Mouse (Mus musculus) left cerebral cortex, adult 18-20 months (tissue): ENCODE results near the gene Tmem248. TPM values are rescaled to one million over a fixed set of nuclear protein-coding genes. Genes with fewer than 3 reads are reported as not detected.

Source experiments
- DNase-seq, 2 experiments: peaks; one replicate each; pipeline ENCODE4 v3.0.0; 2021 to 2022; ENCODE audit warnings: low spot score in 2 of 2, mixed read lengths in 1 of 2
- total RNA-seq, 2 experiments: library from RNA; stranded (reverse); gene quantifications; 2 replicates each; pipeline ENCODE4 v1.2.3; 2021

Gene Tmem248
- total RNA-seq, 2 experiments from 2014 or later, result 43.8 to 48.4 TPM

DNA sequence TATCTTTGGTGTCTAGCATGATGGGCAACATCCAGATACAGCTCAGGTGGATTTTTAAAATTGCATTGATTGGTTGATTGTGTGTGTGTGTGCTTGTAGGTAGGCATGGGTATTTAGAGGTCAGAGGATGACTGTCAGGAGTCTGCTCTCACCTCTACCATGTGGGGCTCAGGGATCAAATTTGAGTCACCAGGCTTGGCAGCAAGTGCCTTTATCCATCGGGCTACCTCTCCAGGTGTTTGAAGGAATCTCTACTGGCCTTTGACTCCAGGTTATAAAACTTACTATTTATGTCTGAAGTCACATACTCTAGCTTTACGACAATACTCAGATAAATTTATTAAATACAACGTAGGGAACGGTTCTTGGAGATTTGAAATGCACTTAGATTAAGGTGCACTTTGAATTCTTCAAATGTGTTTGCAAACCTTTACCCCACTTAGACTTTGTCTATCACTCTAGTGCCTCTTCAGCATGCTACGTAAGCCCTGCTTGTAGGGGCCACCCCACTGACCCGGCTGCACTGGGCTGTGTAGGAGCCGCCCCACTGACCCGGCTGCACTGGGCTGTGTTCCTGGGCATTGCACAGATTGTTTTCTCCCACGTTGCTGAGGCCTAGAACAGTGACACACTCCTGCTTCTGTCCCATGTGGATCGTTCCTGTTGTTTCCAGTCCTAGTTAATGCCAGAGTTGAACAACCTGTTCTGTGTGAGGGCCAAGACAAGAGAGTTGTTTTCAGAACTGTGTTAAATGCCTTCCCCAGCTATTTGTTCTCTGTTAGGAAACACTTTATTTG lies 16.4 kb upstream of the Tmem248 start:
- no peak for DNase-seq

- DNase-seq, result no peak
These were observed 12.9 kb upstream of the Tmem248 start for GRCm38 (mm10) chr5:130203948-130204347.

DNA sequence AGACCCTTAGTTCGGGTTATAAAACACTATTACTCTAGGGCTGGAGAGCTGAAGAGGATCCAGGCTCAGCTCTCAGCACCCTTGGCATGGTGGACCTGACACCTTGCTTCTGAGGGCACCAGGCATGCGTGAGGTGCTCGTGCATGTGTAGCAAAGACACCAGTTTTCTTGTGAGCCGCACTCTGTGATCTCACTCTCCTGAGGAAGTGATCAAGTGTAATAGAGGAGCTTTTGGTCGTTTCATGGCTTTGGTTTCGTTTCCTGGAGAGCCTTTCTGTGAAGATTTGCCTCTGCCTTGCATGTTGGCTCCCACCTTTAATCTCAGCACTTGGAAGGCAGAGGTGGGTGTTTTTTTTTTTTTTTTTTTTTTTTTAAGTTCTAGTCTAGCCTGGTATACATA lies 12.3 kb upstream of the Tmem248 start:
- no peak for DNase-seq

- no peak for DNase-seq
These were observed 11.3 kb upstream of the Tmem248 start for GRCm38 (mm10) chr5:130205441-130206023.

DNA sequence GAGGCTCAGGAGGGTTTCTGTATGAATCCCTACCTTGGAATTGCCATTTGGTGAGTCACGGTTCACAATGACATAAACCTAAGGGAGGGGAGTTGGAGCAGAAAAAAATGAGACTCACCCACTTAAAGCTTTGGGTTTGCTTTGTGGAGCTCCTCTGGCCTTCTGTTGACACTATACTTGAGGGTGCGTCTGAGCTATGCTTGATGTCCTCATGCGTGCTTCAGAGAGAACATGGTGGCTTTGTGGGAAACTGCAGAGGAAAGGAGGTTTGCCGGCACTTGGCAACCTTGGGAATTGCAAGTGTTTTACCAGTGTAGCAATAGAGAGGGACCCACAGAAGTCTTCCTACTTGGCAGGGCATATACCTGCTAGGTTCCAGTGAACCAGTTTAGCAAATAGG lies 9.6 kb upstream of the Tmem248 start:
- DNase-seq, result no peak

DNA sequence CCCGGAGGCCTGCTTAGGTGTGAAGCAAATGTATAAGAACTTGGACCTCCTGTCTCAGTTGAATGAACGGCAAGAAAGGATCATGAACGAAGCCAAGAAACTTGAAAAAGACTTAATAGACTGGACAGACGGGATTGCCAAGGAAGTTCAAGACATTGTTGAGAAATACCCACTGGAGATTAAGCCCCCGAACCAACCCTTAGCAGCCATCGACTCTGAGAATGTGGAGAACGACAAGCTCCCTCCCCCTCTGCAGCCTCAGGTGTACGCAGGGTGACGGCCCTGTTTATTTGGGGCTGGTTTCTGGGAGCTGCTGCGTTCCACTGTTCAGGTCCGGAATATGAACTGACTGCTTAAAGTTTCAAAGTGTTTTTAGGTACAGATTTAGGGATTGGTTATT lies 3.9 kb upstream of the Tmem248 start:
- no peak for DNase-seq

GRCm38 (mm10) chr5:130217406-130217805 lies 525 bp downstream of the Tmem248 start:
- DNase-seq, result no peak

DNA sequence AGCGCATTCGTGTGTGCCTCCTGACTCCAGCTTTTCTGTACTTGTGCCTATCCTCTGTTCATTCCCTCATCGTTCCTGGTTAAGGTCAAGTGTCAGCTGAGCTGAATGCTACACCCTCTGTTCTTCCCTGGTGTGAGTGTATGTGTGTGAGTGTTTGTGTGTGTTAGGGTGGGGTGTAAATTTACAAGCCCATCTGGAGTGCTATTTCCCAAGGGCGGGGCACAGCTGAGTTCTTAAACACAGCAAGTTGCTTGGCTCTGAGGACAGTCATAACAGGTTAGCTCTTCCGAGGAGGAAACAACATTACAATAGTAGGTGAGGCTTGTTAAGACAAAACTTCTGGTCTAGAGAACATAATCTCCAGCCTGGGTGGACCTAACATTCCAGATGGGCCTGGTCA lies 1.5 kb downstream of the Tmem248 start:
- DNase-seq, result no peak

GRCm38 (mm10) chr5:130221316-130221715 lies 4.4 kb downstream of the Tmem248 start:
- no peak for DNase-seq

GRCm38 (mm10) chr5:130221760-130222145 lies 4.9 kb downstream of the Tmem248 start:
- no peak for DNase-seq

- peak; percentile 94 to 96 for DNase-seq
These were observed 5.5 kb downstream of the Tmem248 start for GRCm38 (mm10) chr5:130222146-130223004.

DNA sequence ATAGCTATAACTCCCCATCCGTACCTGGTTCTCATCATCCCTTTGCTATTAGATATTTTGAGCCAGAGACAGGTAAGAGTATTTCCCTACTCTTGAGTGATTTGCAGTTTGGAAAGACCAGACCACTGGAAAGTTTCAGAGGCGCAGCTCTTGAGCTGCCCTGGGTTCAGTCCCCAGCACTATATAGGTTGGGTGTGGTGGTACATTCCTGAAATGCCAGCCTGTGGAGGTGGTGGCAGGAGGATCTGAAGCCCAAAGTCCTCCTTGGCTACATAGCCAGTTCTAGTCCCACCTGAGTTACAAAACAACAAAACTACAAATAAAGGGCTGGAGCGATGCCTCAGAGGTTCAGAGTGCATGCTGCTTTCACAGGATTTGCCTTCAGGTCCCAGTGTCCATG lies 9.9 kb downstream of the Tmem248 start:
- no peak for DNase-seq

GRCm38 (mm10) chr5:130228120-130228519 lies 11.2 kb downstream of the Tmem248 start:
- no peak for DNase-seq

DNA sequence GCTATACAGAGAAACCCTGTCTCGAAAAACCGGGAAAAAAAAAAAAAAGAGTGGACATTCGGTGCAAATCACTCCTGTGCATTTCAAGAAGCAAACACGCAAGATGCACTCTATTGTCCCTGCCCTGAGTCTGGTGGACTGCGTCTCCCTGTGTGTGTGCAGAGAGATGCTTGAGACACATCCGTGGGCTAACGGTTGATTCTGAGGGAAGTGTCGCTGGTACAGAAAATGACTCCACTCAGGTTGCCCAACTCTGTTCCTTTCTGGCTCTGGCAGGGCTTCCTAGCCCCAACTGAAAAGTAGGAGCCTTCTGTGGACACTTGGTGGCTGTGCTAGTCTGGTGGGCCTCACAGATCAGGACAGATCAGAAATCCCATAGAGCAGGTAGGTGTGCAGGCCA lies 19.4 kb downstream of the Tmem248 start:
- DNase-seq, result no peak

GRCm38 (mm10) chr5:130239236-130239635 lies 22.4 kb downstream of the Tmem248 start:
- no peak for DNase-seq

- no peak for DNase-seq
These were observed 23.0 kb downstream of the Tmem248 start for GRCm38 (mm10) chr5:130239856-130240255.

GRCm38 (mm10) chr5:130241426-130241825 lies 24.5 kb downstream of the Tmem248 start:
- no peak for DNase-seq

- DNase-seq, result no peak
These were observed 30.9 kb downstream of the Tmem248 start for GRCm38 (mm10) chr5:130247823-130248222.

DNA sequence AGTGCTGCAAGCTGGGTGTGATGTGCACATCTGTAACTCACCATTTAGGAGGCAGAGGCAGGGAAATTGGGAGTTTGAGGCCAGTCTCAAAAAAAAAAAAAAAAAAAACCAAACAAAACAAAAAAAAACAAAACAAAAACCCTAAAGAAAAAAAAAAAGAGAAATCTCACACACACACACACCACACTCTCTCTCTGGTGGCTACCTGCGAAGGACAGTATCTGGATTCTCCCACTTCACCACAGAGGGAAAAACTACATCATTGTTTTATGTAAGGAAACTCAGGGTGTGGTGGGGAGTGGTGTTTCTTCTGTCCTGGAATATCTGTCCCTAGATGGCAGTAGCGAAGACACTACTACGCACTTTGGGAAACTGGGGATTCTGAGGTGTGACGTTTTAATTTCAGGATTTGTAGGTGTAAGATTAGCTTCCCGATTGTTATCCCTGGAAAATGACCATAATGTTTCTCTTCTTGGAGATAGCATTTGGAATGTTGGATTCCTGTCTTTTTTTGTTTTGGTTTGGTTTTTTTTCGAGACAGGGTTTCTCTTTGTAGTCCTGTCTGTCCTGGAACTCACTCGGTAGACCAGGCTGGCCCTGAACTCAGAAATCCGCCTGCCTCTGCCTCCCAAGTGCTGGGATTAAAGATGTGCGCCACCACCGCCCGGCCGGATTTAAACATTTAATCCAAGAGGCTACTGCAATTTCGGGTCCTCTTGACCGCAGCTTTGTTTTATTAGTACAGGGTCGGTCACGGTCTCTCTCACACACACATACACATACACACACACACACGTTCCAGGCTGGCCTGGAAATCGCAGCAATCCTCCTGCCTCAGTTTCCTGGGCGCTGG lies 37.5 kb downstream of the Tmem248 start:
- DNase-seq, result no peak

DNA sequence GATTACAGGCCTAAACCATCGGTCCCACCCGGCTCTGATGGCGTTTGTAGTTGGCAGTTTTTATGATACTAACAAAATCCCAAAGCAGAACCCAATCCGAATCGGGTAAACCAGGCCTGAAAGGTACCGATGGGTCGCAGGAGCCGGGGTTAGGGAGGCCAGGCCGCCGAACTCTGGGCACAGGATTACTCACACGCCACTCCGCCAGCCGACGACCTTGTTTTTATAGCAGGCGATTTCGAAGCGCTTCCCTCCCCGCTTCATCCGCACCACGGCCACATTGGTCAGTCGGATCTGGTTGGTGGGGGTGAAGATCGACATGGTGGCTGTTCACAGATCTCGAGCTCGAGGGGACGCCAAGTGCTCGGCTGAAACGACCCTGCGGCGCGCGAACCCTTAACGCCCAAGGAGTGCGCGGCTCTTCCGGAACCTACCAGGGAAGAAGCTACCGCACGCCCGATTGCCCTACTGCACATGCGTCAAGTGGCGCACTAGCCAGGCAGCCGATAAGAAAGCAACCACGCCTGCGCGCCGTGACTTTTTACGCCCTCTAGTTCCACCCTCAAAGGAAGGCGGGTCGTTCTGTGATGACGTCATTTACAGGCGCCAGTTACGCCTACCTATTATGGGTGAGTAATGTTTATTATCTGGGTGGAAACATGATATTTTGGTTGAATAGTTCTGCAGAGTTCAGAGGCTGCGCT lies 38.3 kb downstream of the Tmem248 start, which contains the start of the genes Sbds and Tyw1:
Sbds (minus strand) TSS at position 514 of the 704 bp plus-strand sequence.
Tyw1 (plus strand) TSS at position 603 of the 704 bp plus-strand sequence.
- DNase-seq, result peak; percentile 98
